Mouse (Mus musculus): ENCODE measurements around the gene Brpf3.

GRCm38 (mm10) chr17:28800281-28800670 lies 614 bp upstream of the Brpf3 start:
- no peak for TF ChIP-seq CTCF (IDR thresholded peaks at IDR 0.05; ENCODE audit: insufficient read depth, low read length)
- TF ChIP-seq POLR2A (IDR thresholded peaks at IDR 0.05; ENCODE audit: borderline replicate concordance, extremely low read depth, low read depth, low read length) = no peak

Measured in lung, adult 2 months (tissue).